In the genomic region with DNA sequence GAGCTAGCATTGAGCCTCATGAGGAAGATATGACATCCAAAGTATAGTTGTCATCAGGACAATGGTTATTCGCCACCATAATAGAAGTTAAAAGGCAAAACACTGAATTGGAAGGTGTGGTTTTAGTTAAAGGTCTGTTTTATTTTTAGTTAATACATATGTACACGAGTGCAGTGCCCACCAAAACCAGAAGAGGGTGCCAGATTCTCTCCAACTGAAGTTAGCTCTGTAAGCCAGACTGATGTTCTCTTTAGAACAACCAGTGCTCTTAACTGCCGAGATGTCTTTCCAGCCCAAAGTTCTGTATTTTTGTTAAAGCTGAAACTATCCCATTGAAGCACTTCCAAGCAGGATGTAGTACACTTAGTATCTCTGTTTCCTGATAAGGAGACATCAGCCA, we compare ENCODE assay signal across 1 mouse cellular context.
TF ChIP-seq lines count a peak whose summit lies in the region.

No protein-coding gene starts in this region.

TF ChIP-seq in CH12.LX, 34 proteins besides CTCF, POLR2A, EP300 and RAD21 (continued from another document):
- TF ChIP-seq ELF1 (IDR thresholded peaks at IDR 0.05; ENCODE audit: low read depth, low read length) (no peak), ZC3H11A (IDR thresholded peaks at IDR 0.05; ENCODE audit: low read depth, low read length) (peak; percentile 4; the same call in 1 of the 2 replicates)
TF ChIP-seq in CH12.LX: peak in this region for 2.
